Mouse (Mus musculus) brain, embryonic 14.5 days (tissue): ENCODE results near the gene Mepce.

Source experiments
- CTCF ChIP-seq: fragments of 200-500 bp; IDR thresholded peaks from 2 replicates; pipeline ENCODE4 v1.5.1; 2012; ENCODE audit warnings: inconsistent platforms, mild to moderate bottlenecking, moderate library complexity, borderline replicate concordance; ENCODE audit not compliant: insufficient read depth, insufficient read length; ENCODE audit errors: extremely low read depth
- POLR2A ChIP-seq: fragments of 200-500 bp; IDR thresholded peaks from 2 replicates; pipeline ENCODE4 v1.6.1; 2012; ENCODE audit warnings: mild to moderate bottlenecking, inconsistent platforms, borderline replicate concordance; ENCODE audit not compliant: poor library complexity, insufficient read depth, insufficient read length, severe bottlenecking; ENCODE audit errors: extremely low read depth

DNA sequence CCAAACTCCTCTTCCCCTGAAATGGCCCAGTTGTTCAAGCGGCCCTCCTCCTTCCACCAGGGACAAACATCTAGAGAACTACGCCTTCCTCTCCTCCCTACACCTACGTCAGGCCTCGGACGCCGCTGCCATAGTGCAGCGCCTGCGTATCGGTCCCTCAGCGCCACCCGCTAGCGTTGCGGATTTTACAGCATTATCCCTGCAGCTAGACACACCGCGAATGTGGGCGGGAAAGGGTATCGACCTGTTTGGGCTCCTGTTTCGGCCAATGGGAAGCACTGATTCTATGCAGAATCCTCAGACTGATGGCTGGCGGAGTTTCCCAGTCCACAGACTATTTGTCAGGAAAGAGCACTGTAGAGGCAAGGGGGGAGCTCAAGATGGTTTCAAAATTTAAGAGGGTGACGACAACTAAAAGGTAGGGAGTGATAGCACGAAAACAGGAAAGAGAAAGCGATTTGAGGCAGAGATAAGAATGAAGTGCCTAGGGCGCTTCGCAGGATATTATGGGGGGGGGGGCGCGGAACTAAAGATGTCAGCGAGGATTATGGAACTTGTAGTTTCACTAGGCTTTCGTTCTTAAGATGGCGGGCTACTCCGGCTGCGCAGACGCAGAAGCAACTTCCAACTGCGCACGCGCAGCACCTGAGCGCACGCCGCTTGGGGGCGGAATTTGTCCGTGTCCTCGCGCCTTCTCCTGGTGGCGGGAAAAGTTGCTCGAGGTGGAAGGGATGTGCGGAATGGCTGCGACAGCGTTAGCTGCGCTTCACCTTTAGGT lies at the start of gene Mepce, which contains the start of gene Zcwpw1:
- peak; percentile 73 for TF ChIP-seq CTCF
- peak; percentile 32; the same call in 1 of the 2 replicates for TF ChIP-seq POLR2A
